Comparison of ENCODE assay signal across 22 mouse cellular contexts in the genomic region with DNA sequence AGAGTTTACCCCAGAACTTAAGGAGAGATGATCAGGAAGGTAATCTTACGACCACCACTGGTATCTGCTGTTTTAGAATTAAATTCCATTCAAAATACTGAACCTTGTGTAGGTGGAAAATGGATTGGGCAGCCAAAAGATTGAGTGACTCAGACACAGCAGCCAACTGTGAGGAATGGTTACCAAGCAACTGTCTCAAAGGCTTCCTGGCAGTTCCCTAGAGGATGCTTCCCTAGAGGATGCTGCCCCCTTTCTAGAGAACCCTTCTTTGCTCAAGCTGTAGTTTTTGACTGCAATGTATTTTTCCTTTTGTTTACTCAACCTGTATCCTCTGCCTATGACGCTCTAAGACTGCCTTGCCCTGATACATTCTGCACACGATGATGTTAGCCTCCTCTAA.
DNase-seq lines count a peak whose midpoint lies in the region; ATAC-seq and TF ChIP-seq lines count a peak whose summit lies in the region.
"Had no signal": no experiment of that assay in that cellular context is flagged by ENCODE, and none has a peak within 500 bp of the region (broad histone marks: within the 10 kb centered on the region; RNA-seq: fewer than 3 reads in every experiment).

No protein-coding gene starts in this region.

- no peak for TF ChIP-seq POLR2A in embryonic fibroblast, embryonic 13.5 days (IDR thresholded peaks at IDR 0.05; ENCODE audit: low read depth, low read length)

- peak; percentile 71 for ATAC-seq in frontal cortex, adult (ENCODE audit: low TSS enrichment)
- ATAC-seq: forebrain, postnatal 0 days; intestine, embryonic 15.5 days; lung, postnatal 0 days had no signal

- intact Hi-C loops in left cerebral cortex, postnatal 10 days (cut with DNase I) = loop anchor here (5.0 kb wide), 1 partner anchor 469 kb away; a partner anchor contains a TSS

- H3K27ac ChIP-seq in embryonic fibroblast, embryonic 13.5 days (ENCODE audit: insufficient read depth, low read length) = peak overlapping the region; percentile 95; the same call in 1 of the 2 replicates
- H3K27ac ChIP-seq: embryonic facial prominence, embryonic 10.5 days; heart, embryonic 10.5 days; hindbrain, embryonic 13.5 days; intestine, embryonic 15.5 days; liver, embryonic 15.5 days had no signal

- no peak for DNase-seq in frontal cortex, postnatal 10 days (ENCODE audit: low spot score in 2 of 2)
- DNase-seq in left cerebral cortex, adult 9 months (ENCODE audit: low spot score in 2 of 2) = peak; percentile 43 to 49
- DNase-seq in left cerebral cortex, postnatal 10 days (ENCODE audit: extremely low spot score in 1 of 2, low spot score in 2 of 2) = no peak
- DNase-seq in right cerebral cortex, postnatal 10 days (ENCODE audit: low spot score in 2 of 2) = peak; percentile 28 to 43
- no peak for DNase-seq in ovary, postnatal 14 days (ENCODE audit: low spot score)
- no peak for DNase-seq in urinary bladder, postnatal 4 days (ENCODE audit: low spot score in 2 of 2)
- DNase-seq: adrenal gland, adult 8-10 months; cerebellum, adult 11-12 months; cerebellum, postnatal 25 days; forebrain, postnatal 0 days; gastrocnemius, postnatal 36 days; heart, postnatal 10 days; midbrain, embryonic 14.5 days; thymus, postnatal 14 days had no signal

- peaks cover 7% of the 10 kb centered on the region; the same call in 1 of the 2 replicates for H3K4me1 ChIP-seq in embryonic fibroblast, embryonic 13.5 days (ENCODE audit: control insufficient read depth, insufficient read depth, low read length)
- H3K4me1 ChIP-seq: embryonic facial prominence, embryonic 10.5 days; heart, embryonic 10.5 days; hindbrain, embryonic 13.5 days; intestine, embryonic 15.5 days; liver, embryonic 15.5 days had no signal

- H3K4me3 ChIP-seq in embryonic fibroblast, embryonic 13.5 days (ENCODE audit: insufficient read depth, low read length) = no peak overlapping the region
- H3K4me3 ChIP-seq: embryonic facial prominence, embryonic 10.5 days; heart, embryonic 10.5 days; hindbrain, embryonic 13.5 days; intestine, embryonic 15.5 days; liver, embryonic 15.5 days had no signal

- no peak for TF ChIP-seq CTCF in embryonic fibroblast, embryonic 13.5 days (IDR thresholded peaks at IDR 0.05; ENCODE audit: borderline replicate concordance, insufficient read depth, low read length)

Comparison
In these comparisons a context has a peak if more than half of its experiments do, and no peak if none do; other contexts are left out.
1. DNase-seq: peak in left cerebral cortex, adult 9 months (2 of 2) and right cerebral cortex, postnatal 10 days (2 of 2); none in frontal cortex, postnatal 10 days (0 of 2), left cerebral cortex, postnatal 10 days (0 of 2), ovary, postnatal 14 days (single experiment) and urinary bladder, postnatal 4 days (0 of 2).